Mouse (Mus musculus): ENCODE measurements around the gene Tbc1d17.
A peak's percentile ranks its signal among the peaks of the same experiment; 100 is the strongest.

Gene Tbc1d17

DNA sequence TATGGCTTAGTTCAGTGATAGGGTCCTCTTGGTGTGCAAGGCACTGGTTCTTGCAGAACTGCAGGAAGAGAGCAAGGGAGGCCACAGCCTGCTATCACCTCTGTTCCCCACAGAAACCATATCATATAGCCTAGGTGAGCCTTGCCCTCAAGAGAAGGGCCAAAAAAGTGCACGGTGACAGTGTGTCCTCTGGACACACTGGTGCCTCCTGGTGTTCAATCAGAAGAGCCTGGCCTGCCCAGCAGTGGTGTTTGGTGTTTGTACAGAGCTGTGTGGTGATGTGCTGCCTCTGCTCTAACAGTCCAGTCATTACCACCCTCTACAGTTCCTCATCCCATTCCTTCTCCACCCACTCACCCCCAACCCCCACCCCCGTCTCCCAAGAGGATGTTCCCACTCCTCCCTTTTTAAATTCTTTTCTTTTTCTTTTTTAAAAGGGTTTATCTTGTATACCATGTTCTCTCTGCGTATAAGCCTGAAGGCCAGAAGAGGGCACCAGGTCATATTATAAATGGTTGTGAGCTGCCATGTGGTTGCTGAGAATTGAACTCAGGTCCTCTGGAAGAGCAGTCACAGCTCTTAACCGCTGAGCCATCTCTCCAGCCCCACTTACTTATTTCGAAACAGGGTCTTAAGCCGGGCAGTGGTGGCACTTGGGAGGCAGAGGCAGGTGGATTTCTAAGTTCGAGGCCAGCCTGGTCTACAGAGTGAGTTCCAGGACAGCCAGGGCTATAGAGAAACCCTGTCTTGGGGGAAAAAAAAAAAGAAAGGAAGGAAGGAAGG, 27.0 kb downstream of the Tbc1d17 start:
- DNase-seq: peak; percentile 16

DNA sequence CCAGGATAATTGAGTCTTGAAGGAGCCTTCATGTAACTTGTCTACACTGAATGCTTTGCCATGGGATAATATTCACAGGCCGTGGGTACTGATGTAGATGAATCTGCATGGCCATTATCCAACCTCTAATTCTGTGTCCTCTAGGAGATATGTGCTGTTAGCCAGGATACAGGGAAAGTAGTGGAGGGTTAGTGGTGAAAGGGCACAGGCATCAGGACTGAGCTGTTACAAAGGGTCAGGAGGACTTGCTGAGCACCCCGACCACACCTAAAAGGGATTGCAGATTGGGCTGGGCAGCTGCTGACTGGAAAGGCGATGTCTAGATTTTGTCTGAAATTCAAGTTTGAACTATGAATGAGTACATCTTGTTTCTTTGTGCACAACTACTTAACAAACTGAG, 28.4 kb downstream of the Tbc1d17 start:
- DNase-seq: peak; percentile 2

DNA sequence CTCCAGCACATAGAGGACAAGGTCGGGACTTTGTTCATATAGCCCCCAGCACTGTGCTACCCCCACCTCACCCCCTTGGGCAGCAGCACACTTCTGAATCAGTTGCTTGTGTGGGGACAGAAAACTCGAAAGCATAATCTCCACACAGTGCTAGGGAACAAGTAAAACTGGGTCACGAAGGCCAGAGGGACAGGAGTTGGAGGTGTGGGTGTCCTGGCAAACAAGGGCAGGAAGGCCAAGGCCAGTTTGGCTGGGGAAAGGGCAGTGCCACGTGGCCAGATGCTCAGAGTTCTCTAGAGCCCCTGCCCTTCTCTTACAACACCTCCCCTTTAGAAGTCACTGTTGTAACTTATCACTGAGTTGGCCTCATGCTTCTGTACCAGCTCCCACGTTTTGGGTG, 29.0 kb downstream of the Tbc1d17 start:
- DNase-seq: peak; percentile 32

DNA sequence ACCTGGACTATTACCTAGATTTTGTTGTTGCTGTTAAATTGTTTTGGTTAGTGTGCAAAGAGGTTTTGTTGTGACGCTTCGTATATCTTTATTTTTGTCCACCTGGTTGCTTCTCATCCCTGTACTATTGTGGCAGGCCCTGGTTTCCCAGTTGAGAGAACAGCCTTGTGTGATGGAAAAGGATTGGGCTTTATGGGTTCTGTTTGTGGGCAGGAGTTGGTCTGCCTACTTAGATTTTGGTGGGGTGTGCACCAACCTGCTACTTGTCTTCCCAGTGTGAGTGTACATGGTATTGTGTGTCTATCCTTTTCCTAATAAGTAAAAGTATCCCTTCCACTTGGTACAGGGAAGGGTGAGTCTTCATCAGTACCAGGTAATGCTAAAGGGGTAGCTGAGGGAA, 29.5 kb downstream of the Tbc1d17 start:
- peak; percentile 1 for DNase-seq

DNA sequence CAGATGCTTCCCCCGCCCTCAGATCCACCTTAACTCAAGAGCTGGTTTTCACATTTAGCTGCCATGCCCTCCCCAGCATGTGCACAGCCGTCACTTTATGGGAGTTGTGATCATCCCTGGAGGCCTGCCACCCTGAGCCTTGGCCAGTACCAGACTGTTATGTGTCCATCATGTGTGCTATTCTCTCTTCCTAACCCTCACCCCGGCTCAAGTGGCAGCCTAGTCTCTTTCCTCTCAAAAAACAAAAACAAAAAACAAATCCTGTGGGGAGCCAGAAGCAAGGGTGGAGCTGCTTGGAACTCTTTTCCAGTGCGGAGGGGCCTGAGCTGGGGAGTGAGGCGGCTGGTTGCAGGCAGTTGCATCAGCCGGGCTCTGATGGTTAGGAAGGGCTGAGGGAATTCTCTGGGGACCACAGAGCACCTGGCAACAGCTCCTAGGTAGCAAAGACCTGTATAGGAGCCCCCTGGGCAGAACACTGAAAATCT, 30.1 kb downstream of the Tbc1d17 start:
- DNase-seq: peak; percentile 60

DNA sequence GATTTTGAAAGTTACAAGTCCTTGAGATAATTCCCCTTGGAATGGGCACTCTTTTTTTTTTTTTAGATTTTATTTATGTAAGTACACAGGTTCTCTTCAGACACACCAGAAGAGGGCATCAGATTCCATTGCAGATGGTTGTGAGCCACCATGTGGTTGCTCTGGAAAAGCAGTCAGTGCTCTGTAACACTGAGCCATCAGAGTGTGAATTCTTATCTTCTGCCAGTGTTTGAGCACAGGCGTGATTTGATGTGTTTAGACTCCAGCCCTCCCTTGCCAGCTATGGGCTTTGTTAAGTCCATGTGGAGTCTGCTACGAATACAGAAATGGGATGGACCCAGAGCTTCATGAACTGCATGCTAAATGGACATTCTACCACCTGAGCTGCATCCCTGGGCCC, 30.7 kb downstream of the Tbc1d17 start:
- peak; percentile 5 for DNase-seq

DNA sequence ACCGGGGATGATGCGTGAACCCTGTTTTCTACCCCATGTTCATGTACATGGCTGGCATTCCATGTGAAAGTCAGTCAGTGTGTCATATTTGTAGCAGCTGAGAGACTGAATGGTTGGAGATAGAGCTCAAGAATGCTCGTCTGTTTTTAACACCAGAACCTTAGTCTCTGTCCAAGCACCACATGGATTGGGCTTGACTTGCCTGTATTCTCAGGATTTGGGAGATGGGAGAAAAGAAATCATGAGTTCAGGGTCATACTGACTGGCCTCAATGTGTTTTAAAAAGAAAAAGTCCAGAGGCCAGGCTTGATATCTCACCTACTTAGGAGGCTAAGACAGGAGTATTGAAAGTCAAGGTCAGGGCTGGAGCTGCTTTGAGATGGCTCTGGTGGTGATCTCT, 31.4 kb downstream of the Tbc1d17 start:
- no peak for DNase-seq

DNA sequence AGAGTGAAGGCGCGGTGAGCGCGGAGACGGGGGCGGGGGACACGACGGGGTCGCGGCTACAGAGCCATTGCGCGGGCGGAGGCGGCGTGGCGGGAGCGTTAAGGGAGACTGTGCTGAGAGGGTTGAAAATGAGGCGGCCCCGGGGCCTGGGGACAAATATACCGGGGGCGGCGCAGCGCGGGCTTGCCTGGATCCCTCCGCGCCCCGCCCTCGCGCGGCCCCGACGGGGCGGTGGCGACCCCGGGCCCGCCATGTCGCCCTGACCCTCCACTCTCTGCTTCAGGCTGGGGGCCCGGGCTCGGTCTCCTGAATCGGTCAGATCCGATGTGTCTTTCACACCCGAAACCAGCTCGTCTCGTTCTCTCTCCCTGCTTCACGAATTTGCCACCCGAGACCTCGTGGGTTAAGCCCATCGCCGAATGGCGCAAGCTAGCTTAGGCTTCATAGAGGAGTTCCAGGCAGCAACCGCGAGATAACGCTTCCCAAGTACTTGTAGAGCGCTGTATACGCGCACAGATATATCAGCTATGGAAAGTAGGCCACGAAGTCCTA, 32.3 kb downstream of the Tbc1d17 start, which contains the start of gene Atf5:
TSS of gene Atf5 (minus strand) at position 189 of the 552 bp plus-strand sequence.
- DNase-seq: peak; percentile 73

DNA sequence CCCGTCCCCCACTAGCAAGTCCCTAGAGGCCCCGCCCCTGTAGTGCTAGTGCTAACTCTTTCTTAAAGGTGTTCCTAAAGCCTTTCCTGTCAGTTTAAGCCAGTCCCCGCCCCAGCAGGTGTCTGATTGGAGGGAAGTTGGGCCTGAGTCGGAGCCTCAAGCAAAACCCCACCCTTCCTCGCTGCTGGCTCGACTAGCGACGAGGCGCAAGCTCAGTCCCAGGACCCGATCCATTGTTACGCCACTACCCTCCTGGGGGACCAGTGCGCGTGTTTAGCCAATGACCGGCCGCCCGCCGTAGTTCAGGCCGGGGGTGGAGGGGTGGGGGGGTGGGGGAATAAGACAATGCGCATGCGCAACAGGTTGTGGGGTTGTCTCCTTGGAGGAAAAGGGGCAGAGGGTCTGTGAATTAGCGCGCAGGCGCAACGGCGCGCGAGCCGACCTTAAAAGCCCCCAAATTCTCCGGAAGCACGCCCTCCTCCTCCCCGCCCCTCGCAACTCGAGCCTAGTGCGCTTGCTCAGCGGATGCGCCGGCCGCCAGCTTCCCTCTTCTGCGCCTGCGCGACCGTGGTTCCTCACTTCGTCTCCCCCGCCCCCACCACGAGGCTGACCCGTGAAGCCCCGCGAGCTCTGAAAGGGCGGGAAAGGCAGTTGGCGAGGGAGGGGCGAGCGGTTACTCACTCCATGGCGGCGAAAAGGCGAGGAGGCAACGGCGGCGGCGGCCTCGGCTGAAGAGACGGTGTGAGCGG, 33.0 kb downstream of the Tbc1d17 start, which contains the start of the genes Nup62 and Il4i1:
TSS of gene Nup62 (plus strand) at position 368 of the 749 bp plus-strand sequence.
TSS of gene Il4i1 (plus strand) at position 667 of the 749 bp plus-strand sequence.
- peak; percentile 99 for DNase-seq

DNA sequence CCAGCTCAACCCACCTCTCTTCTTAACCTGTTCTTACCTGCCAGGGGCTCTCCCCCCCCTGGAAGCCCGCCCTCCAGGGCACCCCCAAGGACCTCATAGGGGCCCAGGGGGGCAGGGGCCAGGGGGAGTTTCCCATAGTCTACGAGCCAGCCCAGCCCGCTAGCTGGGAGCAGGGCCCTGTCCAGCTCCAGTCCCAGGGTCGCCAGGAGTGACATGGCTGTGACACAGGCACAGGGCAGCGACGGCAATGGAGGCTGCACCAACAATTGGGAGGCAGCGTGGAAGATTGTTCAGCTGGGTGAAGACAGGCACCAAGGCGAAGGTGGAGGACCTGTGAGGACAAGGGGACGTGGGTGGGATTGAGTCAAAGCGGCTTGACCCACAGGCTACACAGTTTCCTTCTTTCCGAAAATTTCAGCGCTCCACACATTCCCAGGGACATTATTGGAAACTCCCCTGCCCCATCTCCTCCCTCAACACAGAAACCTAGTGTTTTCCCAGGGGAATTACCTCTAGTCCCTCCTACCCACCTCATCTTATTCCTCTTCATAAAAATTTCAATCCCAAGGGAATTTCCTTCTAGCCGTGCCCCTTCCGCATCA, 33.8 kb downstream of the Tbc1d17 start:
- DNase-seq: peak; percentile 12

DNA sequence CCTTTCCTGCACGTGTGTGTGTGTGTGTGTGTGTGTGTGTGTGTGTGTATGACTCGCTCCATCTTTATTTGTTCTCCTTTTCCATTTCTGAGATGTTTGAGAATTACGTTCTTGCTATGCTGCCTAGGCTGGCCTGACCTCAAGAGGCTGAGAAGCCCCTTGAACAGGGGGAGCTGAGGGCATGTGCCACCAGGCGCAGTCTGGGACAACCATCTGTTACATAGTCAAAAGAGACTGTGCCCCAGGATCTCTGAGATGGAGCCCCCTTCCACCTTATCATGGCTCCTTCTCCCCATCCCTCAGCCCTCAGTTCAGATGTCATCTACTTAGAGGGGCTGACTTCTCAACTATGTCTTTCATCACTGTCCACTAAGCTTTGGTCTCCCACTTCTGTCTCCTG, 34.5 kb downstream of the Tbc1d17 start:
- DNase-seq: peak; percentile 1

DNA sequence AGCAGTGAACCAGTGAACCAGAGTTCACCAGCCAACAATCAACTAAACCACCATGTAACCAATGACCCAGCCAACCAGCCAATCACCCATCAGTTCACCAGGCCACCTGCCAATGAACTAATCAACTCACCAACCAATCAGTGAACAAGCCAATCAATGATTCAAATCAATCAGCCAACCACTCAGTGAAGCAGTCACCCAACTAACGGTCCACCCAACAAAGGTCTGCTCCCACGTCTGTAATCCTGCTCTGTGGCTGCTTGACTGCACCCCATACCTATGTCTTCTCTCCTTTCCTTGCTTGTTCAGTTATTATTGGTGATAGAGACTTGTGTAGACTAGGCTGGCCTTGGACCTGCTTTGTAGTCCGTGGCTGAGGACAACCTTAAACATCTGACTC, 34.9 kb downstream of the Tbc1d17 start:
- DNase-seq: peak; percentile 0

DNA sequence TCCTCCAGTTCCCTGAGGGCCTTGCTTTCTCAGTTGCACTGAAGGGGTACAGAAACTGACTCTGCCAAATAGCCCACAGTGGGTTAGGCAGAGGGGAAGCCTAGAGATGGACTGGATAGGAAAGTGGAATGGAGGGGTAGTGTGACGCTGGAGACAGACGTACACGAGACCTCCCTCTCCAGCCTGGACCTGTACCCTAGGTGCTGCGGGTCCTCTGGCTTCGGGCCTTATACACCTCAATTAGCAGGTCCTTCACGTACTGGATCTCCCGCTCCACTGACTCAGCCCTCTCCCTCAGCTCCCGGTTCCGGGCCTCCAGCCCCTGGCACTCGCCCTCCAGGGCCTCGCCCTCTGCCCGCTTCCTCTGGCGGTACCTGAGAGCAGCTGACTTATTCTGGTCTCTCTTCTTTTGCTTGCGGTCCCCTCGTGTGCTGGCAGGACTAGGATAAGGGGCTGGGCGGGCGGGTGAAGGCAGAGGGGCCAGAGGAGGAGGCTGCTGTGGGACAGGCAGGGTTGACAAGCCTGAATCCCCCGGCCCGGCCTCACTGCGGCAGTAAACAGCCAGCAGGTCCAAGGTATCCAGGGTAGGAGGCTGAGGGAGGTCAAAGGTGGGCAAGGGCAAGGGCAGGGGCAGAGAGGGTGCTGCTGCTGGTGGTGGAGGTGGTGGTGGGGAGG, 36.1 kb downstream of the Tbc1d17 start:
- peak; percentile 2 for DNase-seq

DNA sequence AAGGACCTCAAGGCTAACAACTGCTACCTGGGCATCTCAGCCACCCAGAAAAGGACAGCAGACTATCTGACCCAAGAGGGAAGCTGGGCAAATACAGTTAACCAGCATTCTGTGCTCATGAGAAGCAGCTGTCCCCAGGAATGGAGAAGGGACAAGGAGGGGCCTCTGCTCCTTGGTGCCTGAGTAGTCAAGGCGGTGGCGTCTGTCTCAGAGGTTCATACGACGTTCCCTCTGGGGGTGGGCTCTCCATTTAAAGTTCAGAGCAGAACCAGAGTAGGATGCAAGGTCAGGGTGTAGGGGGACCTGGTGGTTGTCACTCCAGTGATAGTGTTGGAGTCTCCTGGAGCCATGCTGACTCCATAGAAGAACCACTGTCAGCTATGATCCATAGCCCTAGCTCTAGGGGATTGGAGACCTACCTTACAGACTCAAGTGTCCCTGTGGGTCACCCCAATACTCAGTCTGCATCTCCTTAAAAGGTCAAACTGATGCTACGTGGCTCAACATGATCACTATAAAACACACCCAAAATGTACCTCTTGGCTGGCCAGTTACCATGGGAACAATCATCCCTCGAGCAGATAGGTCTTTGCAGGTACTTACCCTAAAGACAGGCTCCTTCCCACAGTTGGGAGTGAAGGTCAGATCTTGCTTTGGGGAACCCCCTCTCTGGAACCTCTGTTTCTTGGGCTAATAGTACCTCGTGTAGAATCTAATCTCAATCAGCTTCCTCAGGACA, 37.9 kb downstream of the Tbc1d17 start:
- DNase-seq: peak; percentile 0

DNA sequence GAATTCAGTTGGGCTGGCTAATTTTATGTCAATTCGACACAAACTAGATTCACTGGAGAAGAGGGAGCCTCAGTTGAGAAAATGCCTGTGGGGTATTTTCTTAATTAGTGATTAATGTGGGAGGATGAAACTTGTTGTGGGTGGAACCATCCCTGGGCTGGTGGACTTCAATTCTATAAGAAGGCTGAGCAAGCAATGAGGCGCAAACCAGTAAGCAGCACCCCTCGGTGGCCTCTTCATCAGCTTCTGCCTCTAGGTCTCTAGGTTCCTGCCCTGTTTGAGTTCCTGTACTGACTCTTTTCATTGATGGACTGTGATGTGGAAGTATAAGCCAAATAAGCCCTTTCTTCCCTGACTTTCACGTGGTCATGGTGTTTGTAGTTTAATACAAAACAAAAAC, 38.5 kb downstream of the Tbc1d17 start:
- DNase-seq: no peak

DNA sequence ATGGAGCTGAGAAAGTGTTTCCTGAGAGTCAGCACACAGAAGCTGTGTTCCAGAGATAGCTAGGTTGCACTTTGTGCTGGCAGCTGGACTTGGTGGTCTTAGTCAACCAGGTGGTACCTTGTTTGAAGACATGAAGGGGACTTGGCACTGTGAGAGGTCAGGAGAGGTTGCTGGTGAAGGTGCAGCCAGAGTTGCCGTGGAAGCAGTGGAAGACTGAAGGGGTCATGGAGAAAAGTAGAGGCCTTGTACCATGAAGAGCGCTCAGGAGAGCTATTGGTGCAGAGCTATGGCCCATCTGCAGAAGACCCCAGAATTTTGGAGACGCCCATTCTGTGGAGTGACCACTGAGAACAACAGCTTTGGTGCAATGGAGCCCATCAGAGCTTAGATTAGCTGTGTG, 39.4 kb downstream of the Tbc1d17 start:
- DNase-seq: peak; percentile 1

DNA sequence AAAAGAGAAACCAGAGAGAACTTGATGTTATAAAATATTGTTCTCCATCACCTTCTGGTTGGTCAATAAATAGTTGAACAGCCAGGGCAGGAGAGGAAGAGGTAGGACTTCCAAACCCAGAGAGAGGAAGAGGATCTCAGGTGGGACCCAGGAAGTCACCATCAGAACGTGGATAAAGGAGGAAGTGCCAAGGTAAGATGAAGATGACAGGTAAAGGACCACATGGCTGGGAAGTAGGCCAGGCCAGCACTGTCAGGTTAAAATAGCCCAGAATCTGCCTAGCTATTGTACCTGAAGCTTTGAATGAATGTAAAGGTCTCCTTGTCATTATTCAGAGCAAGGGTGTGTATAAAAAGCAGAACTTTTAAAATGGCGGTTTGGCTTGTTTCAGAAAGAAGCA, 40.0 kb downstream of the Tbc1d17 start:
- DNase-seq: no peak

DNA sequence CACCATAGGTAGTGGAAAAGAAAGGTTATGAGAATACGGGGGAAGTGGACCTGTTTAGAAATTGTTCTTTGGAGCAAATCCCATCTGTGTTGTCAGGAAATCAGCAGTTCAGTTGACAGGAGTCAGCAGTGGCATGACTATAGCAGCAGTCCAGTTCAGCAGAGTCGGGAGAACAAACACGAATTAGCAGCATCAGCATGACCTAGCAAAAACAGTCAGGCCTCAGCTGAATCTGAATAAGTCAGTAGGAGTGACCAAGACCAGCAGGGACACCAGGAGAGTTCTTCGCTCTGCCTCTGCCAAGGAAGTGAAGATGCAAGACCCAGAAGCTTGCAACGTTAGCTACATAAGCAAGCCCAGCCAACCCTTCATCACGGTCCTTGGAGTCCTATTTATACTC, 56.1 kb downstream of the Tbc1d17 start:
- peak; percentile 9 for DNase-seq

DNA sequence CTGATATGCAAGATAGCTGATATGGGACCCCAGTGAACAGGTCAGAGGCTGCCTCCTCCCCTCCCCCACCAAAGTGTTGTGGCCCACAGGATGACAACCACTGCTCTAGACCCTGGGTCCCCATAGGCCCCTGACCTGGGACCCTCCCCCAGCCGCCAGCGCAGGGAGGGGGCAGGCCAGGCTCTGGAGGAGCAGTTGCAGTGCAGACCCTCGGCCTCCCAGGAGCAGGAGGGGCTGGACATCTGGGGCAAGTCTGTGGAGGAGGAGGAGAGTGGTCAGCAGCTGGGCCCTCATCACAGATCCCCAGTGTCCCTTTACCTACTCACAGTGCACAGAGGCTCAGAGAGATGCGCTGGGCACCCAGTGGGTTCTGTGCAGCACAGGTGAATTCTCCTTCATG, 58.8 kb downstream of the Tbc1d17 start:
- peak; percentile 1 for DNase-seq

DNA sequence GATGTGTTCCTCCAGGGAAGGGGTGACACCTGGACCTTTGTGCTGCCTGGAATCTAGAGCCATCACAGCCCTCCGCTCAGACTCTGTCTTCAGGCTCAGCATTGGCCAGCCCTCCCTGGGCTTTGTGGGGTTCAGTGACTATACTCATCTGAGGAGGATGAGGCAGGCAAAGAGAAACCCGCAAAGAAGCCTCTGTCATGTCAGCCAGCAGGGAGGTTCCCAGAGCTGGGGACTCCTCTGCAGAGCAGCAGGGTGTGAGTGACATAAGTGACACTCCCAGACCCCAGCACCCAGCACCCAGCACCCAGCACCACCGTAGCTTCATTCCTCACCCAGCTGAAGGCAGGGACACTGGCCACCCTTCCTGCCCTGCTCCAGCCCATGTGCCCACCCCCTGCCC, 59.3 kb downstream of the Tbc1d17 start:
- peak; percentile 1 for DNase-seq
